In the genomic region with DNA sequence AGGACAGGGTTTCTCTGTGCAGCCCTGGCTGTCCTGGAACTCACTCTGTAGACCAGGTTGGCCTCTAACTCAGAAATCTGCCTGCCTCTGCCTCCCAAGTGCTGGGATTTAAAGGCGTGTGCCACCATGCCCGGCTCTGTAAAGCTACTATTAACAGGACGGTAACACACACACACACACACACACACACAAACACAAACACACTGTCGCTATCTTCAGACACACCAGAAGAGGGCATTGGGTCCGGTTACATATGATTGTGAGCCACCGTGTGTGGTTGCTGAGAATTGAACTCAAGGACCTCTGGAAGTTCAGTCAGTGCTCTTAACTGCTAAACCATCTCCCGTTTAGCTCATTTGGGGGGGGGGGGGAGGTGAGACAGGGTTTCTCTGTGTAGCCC, we compare ENCODE assay signal across 14 mouse cellular contexts. TPM values are rescaled to one million over a fixed set of nuclear protein-coding genes. Genes with fewer than 3 reads are reported as not detected.
DNase-seq lines count a peak whose midpoint lies in the region; ATAC-seq and TF ChIP-seq lines count a peak whose summit lies in the region.
"Not testable (repeated sequence)": the region's sequence is repeated elsewhere in the genome, so short reads cannot be mapped to it uniquely, and the experiment has no call there.
"Had no signal": no experiment of that assay in that cellular context is flagged by ENCODE, and none has a peak within 500 bp of the region (broad histone marks: within the 10 kb centered on the region; RNA-seq: fewer than 3 reads in every experiment).

No protein-coding gene starts in this region.

- not testable (repeated sequence) for DNase-seq in forebrain, postnatal 0 days; hindbrain, embryonic 11.5 days (ENCODE audit: low spot score); kidney, adult 2 months

- H3K4me3 ChIP-seq in ES-Bruce4 (ENCODE audit: low read depth, low read length) = peak overlapping the region; percentile 40
- peak overlapping the region; percentile 59; the same call in 1 of the 2 replicates for H3K4me3 ChIP-seq in embryonic facial prominence, embryonic 12.5 days
- H3K4me3 ChIP-seq in forebrain, postnatal 0 days (ENCODE audit: low read depth, low read length) = peak overlapping the region; percentile 61; the same call in 1 of the 2 replicates
- peak overlapping the region; percentile 12; the same call in 1 of the 2 replicates for H3K4me3 ChIP-seq in hindbrain, embryonic 11.5 days (ENCODE audit: low read depth, low read length)
- not testable (repeated sequence) for H3K4me3 ChIP-seq in kidney, adult 2 months (ENCODE audit: insufficient read depth, low read depth, low read length)
- peak overlapping the region; percentile 74 for H3K4me3 ChIP-seq in limb, embryonic 15.5 days
- H3K4me3 ChIP-seq in macrophage (ENCODE audit: inconsistent target) = peak overlapping the region; percentile 58
- H3K4me3 ChIP-seq in neural tube, embryonic 13.5 days = peak overlapping the region; percentile 65

- H3K36me3 ChIP-seq in ES-Bruce4 (ENCODE audit: control insufficient read depth, insufficient read depth, low read length, poor library complexity, severe bottlenecking); hindbrain, embryonic 11.5 days (ENCODE audit: control insufficient read depth, insufficient read depth, low read length); kidney, adult 2 months (ENCODE audit: control insufficient read depth, insufficient read depth, low read length); macrophage (ENCODE audit: inconsistent target): not testable (repeated sequence)
- H3K36me3 ChIP-seq in embryonic facial prominence, embryonic 12.5 days = peaks cover 13% of the 10 kb centered on the region
- peaks cover 12% of the 10 kb centered on the region; the same call in 1 of the 2 replicates for H3K36me3 ChIP-seq in forebrain, postnatal 0 days (ENCODE audit: insufficient read depth)
- peaks cover 24% of the 10 kb centered on the region for H3K36me3 ChIP-seq in limb, embryonic 15.5 days
- H3K36me3 ChIP-seq in neural tube, embryonic 13.5 days = peaks cover 25% of the 10 kb centered on the region

- ATAC-seq in embryonic facial prominence, embryonic 12.5 days (ENCODE audit: insufficient number of reproducible peaks, insufficient read depth, low FRiP score, low TSS enrichment); forebrain, postnatal 0 days; limb, embryonic 15.5 days (ENCODE audit: insufficient number of reproducible peaks, low FRiP score, low TSS enrichment, low read depth): not testable (repeated sequence)
- ATAC-seq in hindbrain, embryonic 11.5 days (ENCODE audit: low FRiP score) = peak; percentile 15
- peak; percentile 22 for ATAC-seq in neural tube, embryonic 13.5 days (ENCODE audit: low read depth)

- H3K27ac ChIP-seq in ES-Bruce4 (ENCODE audit: insufficient read depth, low read length); forebrain, postnatal 0 days (ENCODE audit: low read depth, low read length); hindbrain, embryonic 11.5 days (ENCODE audit: low read depth, low read length); macrophage; neural tube, embryonic 13.5 days (replicated peaks): not testable (repeated sequence)
- H3K27ac ChIP-seq in embryonic facial prominence, embryonic 12.5 days = peak overlapping the region; percentile 32; the same call in 1 of the 2 replicates
- H3K27ac ChIP-seq in kidney, adult 2 months (ENCODE audit: insufficient read depth, low read depth, low read length) = peak overlapping the region; percentile 17; the same call in 1 of the 2 replicates
- H3K27ac ChIP-seq in limb, embryonic 15.5 days = peak overlapping the region; percentile 47; the same call in 1 of the 2 replicates

- not testable (repeated sequence) for H3K27me3 ChIP-seq in ES-Bruce4 (ENCODE audit: control insufficient read depth, insufficient read depth, low read length, poor library complexity, severe bottlenecking); embryonic facial prominence, embryonic 12.5 days; forebrain, postnatal 0 days (ENCODE audit: insufficient read depth, low read length); hindbrain, embryonic 11.5 days (ENCODE audit: control insufficient read depth, insufficient read depth, low read length); kidney, adult 2 months (replicated peaks; ENCODE audit: control insufficient read depth, insufficient read depth, low read length); limb, embryonic 15.5 days; neural tube, embryonic 13.5 days

- not testable (repeated sequence) for TF ChIP-seq CTCF in ES-Bruce4 (IDR thresholded peaks at IDR 0.05; ENCODE audit: low read depth, low read length); forebrain, postnatal 0 days (IDR thresholded peaks at IDR 0.05; ENCODE audit: low read depth); kidney, adult 2 months (conservative IDR thresholded peaks at IDR 0.05; ENCODE audit: insufficient read depth, insufficient read length, low read depth, low read length)

- not testable (repeated sequence) for TF ChIP-seq EP300 in ES-Bruce4 (IDR thresholded peaks at IDR 0.05; ENCODE audit: insufficient read depth, low read depth, low read length)

- WGBS in embryonic facial prominence, embryonic 12.5 days = 72% methylated on average over 7 of the region's 7 CpGs
- WGBS in forebrain, postnatal 0 days = 75% methylated on average over 7 of the region's 7 CpGs
- 70% methylated on average over 7 of the region's 7 CpGs for WGBS in hindbrain, embryonic 11.5 days
- WGBS in kidney, adult 2 months = 74% methylated on average over 7 of the region's 7 CpGs
- 76% methylated on average over 7 of the region's 7 CpGs for WGBS in limb, embryonic 15.5 days
- 67% methylated on average over 6 of the region's 7 CpGs for WGBS in macrophage (ENCODE audit: missing documents)
- 63% methylated on average over 7 of the region's 7 CpGs for WGBS in neural tube, embryonic 13.5 days

- TF ChIP-seq POLR2A in ES-Bruce4 (IDR thresholded peaks at IDR 0.05; ENCODE audit: insufficient read depth, low read length); kidney, adult 2 months (IDR thresholded peaks at IDR 0.05; ENCODE audit: low read depth, low read length): not testable (repeated sequence)

- not testable (repeated sequence) for H3K9ac ChIP-seq in ES-Bruce4 (ENCODE audit: low read depth, poor library complexity, severe bottlenecking); embryonic facial prominence, embryonic 12.5 days; forebrain, postnatal 0 days; hindbrain, embryonic 11.5 days (ENCODE audit: low read depth, low read length); limb, embryonic 15.5 days; neural tube, embryonic 13.5 days

- H3K4me2 ChIP-seq in embryonic facial prominence, embryonic 12.5 days (replicated peaks) = peak overlapping the region; percentile 74
- H3K4me2 ChIP-seq in forebrain, postnatal 0 days (ENCODE audit: low read depth) = peak overlapping the region; percentile 71
- not testable (repeated sequence) for H3K4me2 ChIP-seq in hindbrain, embryonic 11.5 days (replicated peaks; ENCODE audit: low read depth, low read length)
- H3K4me2 ChIP-seq in limb, embryonic 15.5 days = peak overlapping the region; percentile 79
- H3K4me2 ChIP-seq in neural tube, embryonic 13.5 days = peak overlapping the region; percentile 84

- not testable (repeated sequence) for H3K9me3 ChIP-seq in ES-Bruce4 (replicated peaks; ENCODE audit: control insufficient read depth, insufficient read depth, low read length, poor library complexity, severe bottlenecking); embryonic facial prominence, embryonic 12.5 days; forebrain, postnatal 0 days (ENCODE audit: low read length); hindbrain, embryonic 11.5 days (ENCODE audit: control insufficient read depth, low read length); limb, embryonic 15.5 days; neural tube, embryonic 13.5 days

- not testable (repeated sequence) for H3K79me2 ChIP-seq in macrophage (ENCODE audit: inconsistent target)

- H3K4me1 ChIP-seq in ES-Bruce4 (ENCODE audit: control insufficient read depth, insufficient read depth, low read length); forebrain, postnatal 0 days (ENCODE audit: insufficient read depth); hindbrain, embryonic 11.5 days (replicated peaks; ENCODE audit: control insufficient read depth, insufficient read depth, low read length); kidney, adult 2 months (ENCODE audit: control insufficient read depth, insufficient read depth, low read length); limb, embryonic 15.5 days: not testable (repeated sequence)
- peaks cover 10% of the 10 kb centered on the region; the same call in 1 of the 2 replicates for H3K4me1 ChIP-seq in embryonic facial prominence, embryonic 12.5 days
- peaks cover 11% of the 10 kb centered on the region for H3K4me1 ChIP-seq in neural tube, embryonic 13.5 days (replicated peaks)

RNA-seq across cellular contexts. Expression of a gene that starts 0.5 kb away (rescaled TPM):
- polyA plus RNA-seq in ES-Bruce4 (2011; ENCODE audit: insufficient read depth, insufficient read length, low read depth, missing spikeins) = 31.8 and 35.1 TPM in 2 replicates
- polyA plus RNA-seq in embryonic facial prominence, embryonic 12.5 days (2016; fragmentation: Nextera tagmentation; extraction: Ambion mirVana) = 88.6 and 93.5 TPM in 2 replicates
- total RNA-seq in forebrain, postnatal 0 days (2014; rRNA removed) = 17.2 and 28.0 TPM in 2 replicates
- polyA plus RNA-seq in forebrain, postnatal 0 days (2015; fragmentation: Nextera tagmentation; extraction: Ambion mirVana) = 69.4 and 73.0 TPM in 2 replicates
- polyA plus RNA-seq in hindbrain, embryonic 11.5 days (2014; fragmentation: Nextera tagmentation; extraction: Ambion mirVana) = 48.0 and 53.9 TPM in 2 replicates
- polyA plus RNA-seq in kidney, adult 2 months (2012; rRNA removed) = 289 and 293 TPM in 2 replicates
- 269 and 272 TPM in 2 replicates for polyA plus RNA-seq in limb, embryonic 15.5 days (2015; fragmentation: Nextera tagmentation; extraction: Ambion mirVana)
- total RNA-seq in macrophage (2018; cell fraction: chromatin; rRNA removed) = 10 to 100 TPM in 1 of 26 experiments, 1 to 10 TPM in 6, not detected in 19; 1.0 to 14.9 (median 2.0) TPM
- total RNA-seq in macrophage (2018; cell fraction: cytosol; rRNA removed) = 10 to 100 TPM; 16.4 to 49.8 (median 25.2) TPM
- total RNA-seq in macrophage (2018; cell fraction: nucleus; rRNA removed) = 10 to 100 TPM in 16 of 26 experiments, 1 to 10 TPM in 10; 2.8 to 24.2 (median 10.3) TPM
- polyA plus RNA-seq in macrophage (2018) = 38.2 to 42.7 TPM (median 41.1 TPM) in 3 replicates
- polyA plus RNA-seq in neural tube, embryonic 13.5 days (2015; fragmentation: Nextera tagmentation; extraction: Ambion mirVana) = 73.8 and 77.6 TPM in 2 replicates

RNA-seq across cellular contexts. Expression of a gene that starts 0.6 kb away (rescaled TPM):
- polyA plus RNA-seq in ES-Bruce4 (2011; ENCODE audit: insufficient read depth, insufficient read length, low read depth, missing spikeins) (not detected in 2 replicates), macrophage (2018) (not detected in 3 replicates)
- polyA plus RNA-seq in embryonic facial prominence, embryonic 12.5 days (2016; fragmentation: Nextera tagmentation; extraction: Ambion mirVana) = not detected in 2 replicates
- not detected in 2 replicates for total RNA-seq in forebrain, postnatal 0 days (2014; rRNA removed)
- polyA plus RNA-seq in forebrain, postnatal 0 days (2015; fragmentation: Nextera tagmentation; extraction: Ambion mirVana) = not detected in 2 replicates
- polyA plus RNA-seq in hindbrain, embryonic 11.5 days (2014; fragmentation: Nextera tagmentation; extraction: Ambion mirVana) = not detected in 2 replicates
- polyA plus RNA-seq in kidney, adult 2 months (2012; rRNA removed) = not detected in 2 replicates
- polyA plus RNA-seq in limb, embryonic 15.5 days (2015; fragmentation: Nextera tagmentation; extraction: Ambion mirVana) = not detected in 2 replicates
- not detected for total RNA-seq in macrophage (2018; cell fraction: chromatin; rRNA removed)
- not detected for total RNA-seq in macrophage (2018; cell fraction: cytosol; rRNA removed)
- total RNA-seq in macrophage (2018; cell fraction: nucleus; rRNA removed) = under 1 TPM in 2 of 26 experiments, not detected in 24; 0.27 to 0.50 TPM
- not detected in 2 replicates for polyA plus RNA-seq in neural tube, embryonic 13.5 days (2015; fragmentation: Nextera tagmentation; extraction: Ambion mirVana)
- total RNA-seq: adrenal gland, adult 2 months; gastrocnemius, postnatal 14 days; heart, postnatal 25 days; layer of hippocampus, postnatal 36 days had no signal
- polyA plus RNA-seq: adrenal gland, adult 2 months; Patski; urinary bladder, adult 2 months had no signal

RNA-seq across cellular contexts. Expression of a gene that starts 5.1 kb away (rescaled TPM):
- polyA plus RNA-seq in ES-Bruce4 (2011; ENCODE audit: insufficient read depth, insufficient read length, low read depth, missing spikeins) (0.46 and 0.67 TPM in 2 replicates), macrophage (2018) (0.13 TPM in 1 of 3 replicates, not detected in the others)
- polyA plus RNA-seq in embryonic facial prominence, embryonic 12.5 days (2016; fragmentation: Nextera tagmentation; extraction: Ambion mirVana) = 1.2 and 1.3 TPM in 2 replicates
- 0.62 and 0.81 TPM in 2 replicates for total RNA-seq in forebrain, postnatal 0 days (2014; rRNA removed)
- polyA plus RNA-seq in forebrain, postnatal 0 days (2015; fragmentation: Nextera tagmentation; extraction: Ambion mirVana) = 0.24 and 0.69 TPM in 2 replicates
- 0.59 and 0.60 TPM in 2 replicates for polyA plus RNA-seq in hindbrain, embryonic 11.5 days (2014; fragmentation: Nextera tagmentation; extraction: Ambion mirVana)
- polyA plus RNA-seq in kidney, adult 2 months (2012; rRNA removed) = 5.1 and 7.5 TPM in 2 replicates
- polyA plus RNA-seq in limb, embryonic 15.5 days (2015; fragmentation: Nextera tagmentation; extraction: Ambion mirVana) = 2.2 and 2.4 TPM in 2 replicates
- 1 to 10 TPM in 6 of 26 experiments, under 1 TPM in 12, not detected in 8; 0.25 to 2.2 (median 0.86) TPM for total RNA-seq in macrophage (2018; cell fraction: chromatin; rRNA removed)
- total RNA-seq in macrophage (2018; cell fraction: cytosol; rRNA removed) = under 1 TPM in 11 of 26 experiments, not detected in 15; 0.04 to 0.11 (median 0.07) TPM
- under 1 TPM in 10 of 26 experiments, not detected in 16; 0.28 to 0.99 (median 0.66) TPM for total RNA-seq in macrophage (2018; cell fraction: nucleus; rRNA removed)
- 0.70 and 0.87 TPM in 2 replicates for polyA plus RNA-seq in neural tube, embryonic 13.5 days (2015; fragmentation: Nextera tagmentation; extraction: Ambion mirVana)

RNA-seq across cellular contexts. Expression of a gene that starts 8.0 kb away (rescaled TPM):
- 77.3 and 81.1 TPM in 2 replicates for polyA plus RNA-seq in ES-Bruce4 (2011; ENCODE audit: insufficient read depth, insufficient read length, low read depth, missing spikeins)
- polyA plus RNA-seq in embryonic facial prominence, embryonic 12.5 days (2016; fragmentation: Nextera tagmentation; extraction: Ambion mirVana) = 86.9 and 88.2 TPM in 2 replicates
- total RNA-seq in forebrain, postnatal 0 days (2014; rRNA removed) = 43.0 and 56.2 TPM in 2 replicates
- polyA plus RNA-seq in forebrain, postnatal 0 days (2015; fragmentation: Nextera tagmentation; extraction: Ambion mirVana) = 66.8 and 69.3 TPM in 2 replicates
- polyA plus RNA-seq in hindbrain, embryonic 11.5 days (2014; fragmentation: Nextera tagmentation; extraction: Ambion mirVana) = 96.5 and 105 TPM in 2 replicates
- polyA plus RNA-seq in kidney, adult 2 months (2012; rRNA removed) = 148 and 163 TPM in 2 replicates
- 98.3 and 117 TPM in 2 replicates for polyA plus RNA-seq in limb, embryonic 15.5 days (2015; fragmentation: Nextera tagmentation; extraction: Ambion mirVana)
- 10 to 100 TPM in 14 of 26 experiments, 1 to 10 TPM in 12; 3.3 to 27.4 (median 10.6) TPM for total RNA-seq in macrophage (2018; cell fraction: chromatin; rRNA removed)
- total RNA-seq in macrophage (2018; cell fraction: cytosol; rRNA removed) = 10 to 100 TPM; 21.4 to 35.0 (median 29.6) TPM
- 10 to 100 TPM in 15 of 26 experiments, 1 to 10 TPM in 11; 5.8 to 24.0 (median 11.3) TPM for total RNA-seq in macrophage (2018; cell fraction: nucleus; rRNA removed)
- polyA plus RNA-seq in macrophage (2018) = 30.8 to 48.5 TPM (median 38.0 TPM) in 3 replicates
- polyA plus RNA-seq in neural tube, embryonic 13.5 days (2015; fragmentation: Nextera tagmentation; extraction: Ambion mirVana) = 55.3 and 64.4 TPM in 2 replicates

RNA-seq across cellular contexts. Expression of a gene that starts 16.4 kb away (rescaled TPM):
- polyA plus RNA-seq in ES-Bruce4 (2011; ENCODE audit: insufficient read depth, insufficient read length, low read depth, missing spikeins) (43.2 and 47.1 TPM in 2 replicates), macrophage (2018) (10.6 to 18.6 TPM (median 16.3 TPM) in 3 replicates)
- 50.9 and 53.7 TPM in 2 replicates for polyA plus RNA-seq in embryonic facial prominence, embryonic 12.5 days (2016; fragmentation: Nextera tagmentation; extraction: Ambion mirVana)
- 30.6 and 41.1 TPM in 2 replicates for total RNA-seq in forebrain, postnatal 0 days (2014; rRNA removed)
- polyA plus RNA-seq in forebrain, postnatal 0 days (2015; fragmentation: Nextera tagmentation; extraction: Ambion mirVana) = 34.8 and 37.0 TPM in 2 replicates
- polyA plus RNA-seq in hindbrain, embryonic 11.5 days (2014; fragmentation: Nextera tagmentation; extraction: Ambion mirVana) = 49.7 and 50.1 TPM in 2 replicates
- 11.8 and 12.2 TPM in 2 replicates for polyA plus RNA-seq in kidney, adult 2 months (2012; rRNA removed)
- 37.8 and 38.7 TPM in 2 replicates for polyA plus RNA-seq in limb, embryonic 15.5 days (2015; fragmentation: Nextera tagmentation; extraction: Ambion mirVana)
- 10 to 100 TPM; 17.7 to 79.4 (median 43.2) TPM for total RNA-seq in macrophage (2018; cell fraction: chromatin; rRNA removed)
- total RNA-seq in macrophage (2018; cell fraction: cytosol; rRNA removed) = 10 to 100 TPM in 24 of 26 experiments, 1 to 10 TPM in 2; 7.7 to 19.4 (median 15.1) TPM
- total RNA-seq in macrophage (2018; cell fraction: nucleus; rRNA removed) = 10 to 100 TPM in 24 of 26 experiments, 1 to 10 TPM in 2; 7.1 to 44.5 (median 20.5) TPM
- 47.1 and 55.8 TPM in 2 replicates for polyA plus RNA-seq in neural tube, embryonic 13.5 days (2015; fragmentation: Nextera tagmentation; extraction: Ambion mirVana)
